Mouse (Mus musculus) gastrocnemius, postnatal 36 days (tissue): ENCODE measurements at regions not wholly inside any gene's neighbourhood (a gene's known extent, or its start where the extent isn't known, plus 50 kb on each side); places are given as distances from the start of the nearest gene placed in this dataset.
"Not testable (repeated sequence)": the region's sequence is repeated elsewhere in the genome, so short reads cannot be mapped to it uniquely, and the experiment has no call there.

Experiments used
- DNase-seq, 2 experiments: peaks; one replicate each; pipeline ENCODE4 v3.0.0; 2022
- intact Hi-C: fragments of 180-260 bp; cut with DNase I; formaldehyde crosslinking; loops from one replicate; pipeline ENCODE4 v1.15.1; 2025

- intact Hi-C loops: no loop called here
- DNase-seq: no peak
Measured at GRCm38 (mm10) chr11:22420003-22420723, 78.1 kb upstream of the Ehbp1 start.

- intact Hi-C loops: no loop called here
- no peak for DNase-seq
Measured at GRCm38 (mm10) chr11:22421762-22422161, 79.7 kb upstream of the Ehbp1 start.

- intact Hi-C loops: loop anchor here (5.0 kb wide), 1 partner anchor 180 kb away; no protein-coding TSS in a partner anchor
- peak; percentile 56 to 63 for DNase-seq
Measured at GRCm38 (mm10) chr11:22437140-22437850, 74.6 kb upstream of the Tmem17 start.

GRCm38 (mm10) chr11:22437851-22438215 lies 74.1 kb upstream of the Tmem17 start:
- intact Hi-C loops: loop anchor here (5.0 kb wide), 1 partner anchor 179 kb away; no protein-coding TSS in a partner anchor
- DNase-seq: peak; percentile 63 to 66

GRCm38 (mm10) chr11:22438441-22439066 lies 73.3 kb upstream of the Tmem17 start:
- intact Hi-C loops: loop anchor here (5.0 kb wide), 1 partner anchor 179 kb away; no protein-coding TSS in a partner anchor
- DNase-seq: no peak

- intact Hi-C loops: loop anchor here (2.0 to 5.0 kb wide), 2 partner anchors 72 to 156 kb away; partner anchors contain the start of gene Tmem17
- peak; percentile 18 to 49 for DNase-seq
Measured at GRCm38 (mm10) chr11:22440521-22440920, 71.4 kb upstream of the Tmem17 start.

- DNase-seq: no peak
- intact Hi-C loops: no loop called here
Measured at GRCm38 (mm10) chr11:22453161-22453560, 58.7 kb upstream of the Tmem17 start.

- DNase-seq: no peak
- intact Hi-C loops: no loop called here
Measured at GRCm38 (mm10) chr11:22456286-22456685, 55.6 kb upstream of the Tmem17 start.

- DNase-seq: no peak
- intact Hi-C loops: no loop called here
Measured at GRCm38 (mm10) chr11:22457220-22457619, 54.7 kb upstream of the Tmem17 start.

GRCm38 (mm10) chr11:22458951-22459703 lies 52.8 kb upstream of the Tmem17 start:
- intact Hi-C loops: no loop called here
- DNase-seq: no peak

- DNase-seq, intact Hi-C loops: not testable (repeated sequence)
Measured at GRCm38 (mm10) chr11:22461019-22461735, 50.7 kb upstream of the Tmem17 start.
